Mouse (Mus musculus) erythroblast, embryonic 14.5 days (primary cell): ENCODE measurements around the gene Vmn2r84.

ENCODE experiments used
- GATA1 ChIP-seq: IDR thresholded peaks from 2 replicates; pipeline ENCODE4 v1.6.1; 2012; ENCODE audit warnings: low read length, inconsistent platforms, mixed read lengths
- TAL1 ChIP-seq: IDR thresholded peaks from 3 replicates; pipeline ENCODE4 v1.6.1; 2012; ENCODE audit warnings: low read length, inconsistent platforms, mixed read lengths

DNA sequence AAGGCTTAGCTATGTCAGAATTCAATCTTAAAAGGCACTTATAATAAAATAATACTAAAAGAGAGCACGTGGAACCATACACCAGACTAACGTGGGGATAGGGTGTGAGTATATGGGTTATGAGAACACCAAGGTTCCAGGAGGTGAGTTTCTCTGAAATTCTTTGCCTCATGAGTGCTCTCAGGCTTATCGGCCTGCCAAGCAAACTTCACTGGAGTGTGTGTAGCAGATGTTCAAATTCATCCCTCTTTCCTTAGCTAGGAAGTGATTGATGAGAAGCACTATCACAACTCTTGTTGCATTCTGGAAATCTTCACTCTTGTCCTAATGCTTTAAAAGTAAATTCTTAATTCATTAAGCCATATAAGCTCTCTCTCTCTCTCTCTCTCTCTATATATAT lies 26.3 kb upstream of the Vmn2r84 start:
- no peak for TF ChIP-seq TAL1
- TF ChIP-seq GATA1, result no peak
